Mouse (Mus musculus) hindbrain, postnatal 0 days (tissue): ENCODE measurements around the gene Olfr351. TPM values are rescaled to one million over a fixed set of nuclear protein-coding genes. Genes with fewer than 3 reads are reported as not detected.

ENCODE experiments used
- ATAC-seq: fragments of 200-750 bp; cut with Nextera tagmentation; 2 replicates; pipeline ENCODE4 v1.8.0; 2017; ENCODE audit warnings: mild to moderate bottlenecking, moderate TSS enrichment, moderate library complexity
- DNase-seq: peaks from one replicate; pipeline ENCODE4 v3.0.0-alpha.2; 2015; ENCODE audit warnings: low spot score
- H3K27ac ChIP-seq: fragments of 300-500 bp; sonication (generic); 2 replicates; pipeline ENCODE4 v1.5.1; 2014; ENCODE audit warnings: mild to moderate bottlenecking
- H3K27me3 ChIP-seq: fragments of 300-500 bp; sonication (generic); 2 replicates; pipeline ENCODE4 v1.6.1; 2014; ENCODE audit warnings: low read length, mixed read lengths; ENCODE audit not compliant: insufficient read depth
- H3K36me3 ChIP-seq: fragments of 300-500 bp; sonication (generic); 2 replicates; pipeline ENCODE4 v1.6.1; 2014; ENCODE audit warnings: low read length, mixed read lengths; ENCODE audit not compliant: insufficient read depth
- H3K4me1 ChIP-seq: fragments of 300-500 bp; sonication (generic); 2 replicates; pipeline ENCODE4 v1.6.1; 2014; ENCODE audit warnings: antibody characterized with exemption, low read length, mixed read lengths; ENCODE audit not compliant: insufficient read depth
- H3K4me2 ChIP-seq: fragments of 300-500 bp; sonication (generic); 2 replicates; pipeline ENCODE4 v1.6.1; 2014; ENCODE audit warnings: low read depth, mild to moderate bottlenecking, low read length, moderate library complexity, mixed read lengths
- H3K4me3 ChIP-seq: fragments of 300-500 bp; sonication (generic); 2 replicates; pipeline ENCODE4 v1.5.1; 2014; ENCODE audit warnings: low read length
- H3K9ac ChIP-seq: fragments of 300-500 bp; sonication (generic); replicated peaks from 2 replicates; pipeline ENCODE4 v1.6.1; 2014; ENCODE audit warnings: mild to moderate bottlenecking, low read length, moderate library complexity, mixed read lengths
- H3K9me3 ChIP-seq: fragments of 300-500 bp; sonication (generic); 2 replicates; pipeline ENCODE4 v1.6.1; 2016; ENCODE audit warnings: low read length, mixed read lengths
- CTCF ChIP-seq: IDR thresholded peaks from 2 replicates; pipeline ENCODE4 v1.5.1; 2016; ENCODE audit warnings: antibody characterized with exemption, control low read depth, low read depth
- WGBS: fragments of 180-500 bp; shearing (Covaris S2); extraction: QIAGEN DNeasy Blood & Tissue Kit; methylation state at CpG from one replicate; pipeline ENCODE4 v1.1.7; 2014; 5-methylcytosine and 5-hydroxymethylcytosine counted together
- polyA plus RNA-seq: library from polyadenylated mRNA; unstranded; fragments of >200 nt; fragmentation: Nextera tagmentation; extraction: Ambion mirVana; gene quantifications from 2 replicates; pipeline ENCODE4 v1.2.1, GENCODE M21; 2015
- total RNA-seq: library from RNA; depleted of rRNA; stranded (reverse); fragments of >200 nt; gene quantifications from 2 replicates; pipeline ENCODE4 v1.2.3, GENCODE M21; 2014; rRNA removed

Olfr351 gene
- total RNA-seq (not detected in 2 replicates), polyA plus RNA-seq (not detected in 2 replicates)

GRCm38 (mm10) chr2:36862560-36862959 is at the start of gene Olfr351:
Olfr351 (minus strand) TSS chr2:36862660.
- no peaks in the 10 kb centered on the region for H3K27me3 ChIP-seq
- no peak for ATAC-seq
- H3K4me1 ChIP-seq = no peaks in the 10 kb centered on the region
- H3K9me3 ChIP-seq = peaks cover 11% of the 10 kb centered on the region
- no peak within 1 kb of the TSS for H3K4me2 ChIP-seq
- H3K36me3 ChIP-seq = no peaks in the 10 kb centered on the region
- no peak for DNase-seq
- H3K4me3 ChIP-seq = no peak within 1 kb of the TSS
- no peak within 1 kb of the TSS for H3K9ac ChIP-seq
- no peak for TF ChIP-seq CTCF
- WGBS = 86% methylated on average over 1 of the region's 1 CpGs
- no peak within 1 kb of the TSS for H3K27ac ChIP-seq

GRCm38 (mm10) chr2:36905380-36905779 is 42.9 kb upstream of the Olfr351 start, which contains the start of gene Olfr354:
Olfr354 (plus strand) TSS chr2:36905680.
- DNase-seq (no peak), ATAC-seq (no peak)
- no peak within 1 kb of the TSS for H3K9ac ChIP-seq
- no peak for TF ChIP-seq CTCF
- H3K36me3 ChIP-seq = no peaks in the 10 kb centered on the region
- no peaks in the 10 kb centered on the region for H3K27me3 ChIP-seq
- no peaks in the 10 kb centered on the region for H3K4me1 ChIP-seq
- H3K27ac ChIP-seq = no peak within 1 kb of the TSS
- no peak within 1 kb of the TSS for H3K4me3 ChIP-seq
- peaks cover 8% of the 10 kb centered on the region; the same call in 1 of the 2 replicates for H3K9me3 ChIP-seq
- no peak within 1 kb of the TSS for H3K4me2 ChIP-seq

GRCm38 (mm10) chr2:36897114-36897513 is 34.7 kb upstream of the Olfr351 start:
- Histone ChIP-seq H3K4me3 (no peak overlapping the region), H3K36me3 (no peaks in the 10 kb centered on the region), H3K4me2 (no peak overlapping the region), H3K9me3 (no peaks in the 10 kb centered on the region), H3K27me3 (no peaks in the 10 kb centered on the region), H3K4me1 (no peaks in the 10 kb centered on the region), H3K9ac (no peak overlapping the region), H3K27ac (no peak overlapping the region)
- ATAC-seq (no peak), DNase-seq (no peak)
- no peak for TF ChIP-seq CTCF

GRCm38 (mm10) chr2:36892836-36893235 is 30.4 kb upstream of the Olfr351 start, which contains the start of gene Olfr353:
Olfr353 (minus strand) TSS chr2:36892936.
- no peaks in the 10 kb centered on the region for H3K9me3 ChIP-seq
- H3K4me2 ChIP-seq = no peak within 1 kb of the TSS
- no peaks in the 10 kb centered on the region for H3K36me3 ChIP-seq
- TF ChIP-seq CTCF = no peak
- H3K4me3 ChIP-seq = no peak within 1 kb of the TSS
- no peaks in the 10 kb centered on the region for H3K27me3 ChIP-seq
- H3K27ac ChIP-seq = no peak within 1 kb of the TSS
- no peak within 1 kb of the TSS for H3K9ac ChIP-seq
- H3K4me1 ChIP-seq = no peaks in the 10 kb centered on the region
- no peak for ATAC-seq
- no peak for DNase-seq

- WGBS = 87% methylated on average over 1 of the region's 1 CpGs
- TF ChIP-seq CTCF = no peak
Observed at GRCm38 (mm10) chr2:36868160-36868559, 5.7 kb upstream of the Olfr351 start, which contains the start of gene Olfr352. Olfr352 (plus strand) TSS chr2:36868460.

GRCm38 (mm10) chr2:36846010-36846409 is 16.4 kb downstream of the Olfr351 start, which contains the start of gene Olfr350:
Olfr350 (plus strand) TSS chr2:36846310.
- WGBS = 82% methylated on average over 1 of the region's 1 CpGs

More at GRCm38 (mm10) chr2:36868160-36868559, 5.7 kb upstream of the Olfr351 start, which contains the start of gene Olfr352:
- Histone ChIP-seq H3K4me1 (no peaks in the 10 kb centered on the region), H3K4me2 (no peak within 1 kb of the TSS), H3K36me3 (no peaks in the 10 kb centered on the region), H3K27ac (no peak within 1 kb of the TSS), H3K4me3 (no peak within 1 kb of the TSS), H3K9ac (no peak within 1 kb of the TSS), H3K9me3 (peaks cover 8% of the 10 kb centered on the region), H3K27me3 (no peaks in the 10 kb centered on the region)
- DNase-seq (peak; percentile 2), ATAC-seq (no peak)

GRCm38 (mm10) chr2:36816932-36817331 is 45.5 kb downstream of the Olfr351 start, which contains the start of gene Olfr3:
Olfr3 (minus strand) TSS chr2:36817032.
- ATAC-seq (no peak), DNase-seq (no peak)
- no peaks in the 10 kb centered on the region for H3K4me1 ChIP-seq
- peaks cover 22% of the 10 kb centered on the region; the same call in 1 of the 2 replicates for H3K9me3 ChIP-seq
- WGBS = 64% methylated on average over 1 of the region's 1 CpGs
- H3K36me3 ChIP-seq = no peaks in the 10 kb centered on the region
- no peak within 1 kb of the TSS for H3K4me3 ChIP-seq
- no peak within 1 kb of the TSS for H3K27ac ChIP-seq
- TF ChIP-seq CTCF = no peak
- H3K9ac ChIP-seq = no peak within 1 kb of the TSS
- H3K4me2 ChIP-seq = no peak within 1 kb of the TSS
- no peaks in the 10 kb centered on the region for H3K27me3 ChIP-seq

More at GRCm38 (mm10) chr2:36846010-36846409, 16.4 kb downstream of the Olfr351 start, which contains the start of gene Olfr350:
- DNase-seq (no peak), ATAC-seq (no peak)
- H3K9ac ChIP-seq = no peak within 1 kb of the TSS
- no peak within 1 kb of the TSS for H3K4me2 ChIP-seq
- H3K27ac ChIP-seq = no peak within 1 kb of the TSS
- peaks cover 15% of the 10 kb centered on the region for H3K9me3 ChIP-seq
- H3K4me3 ChIP-seq = no peak within 1 kb of the TSS
- no peaks in the 10 kb centered on the region for H3K4me1 ChIP-seq
- no peaks in the 10 kb centered on the region for H3K36me3 ChIP-seq
- no peaks in the 10 kb centered on the region for H3K27me3 ChIP-seq
- TF ChIP-seq CTCF = no peak

Other genes starting within 250 kb of the Olfr351 start
- not detected in 2 replicates for gene Olfr345, start 222.6 kb downstream of the Olfr351 start, total RNA-seq
- not detected in 2 replicates for gene Olfr345, start 222.6 kb downstream of the Olfr351 start, polyA plus RNA-seq
- gene Olfr346, start 176.9 kb downstream of the Olfr351 start, total RNA-seq = not detected in 2 replicates
- not detected in 2 replicates for gene Olfr346, start 176.9 kb downstream of the Olfr351 start, polyA plus RNA-seq
- gene Olfr347, start 130.8 kb downstream of the Olfr351 start, total RNA-seq = not detected in 2 replicates
- not detected in 2 replicates for gene Olfr347, start 130.8 kb downstream of the Olfr351 start, polyA plus RNA-seq
- gene Olfr348, start 78.4 kb downstream of the Olfr351 start, total RNA-seq = not detected in 2 replicates
- gene Olfr348, start 78.4 kb downstream of the Olfr351 start, polyA plus RNA-seq = not detected in 2 replicates
- gene Olfr50, start 72.1 kb downstream of the Olfr351 start, total RNA-seq = not detected in 2 replicates
- gene Olfr50, start 72.1 kb downstream of the Olfr351 start, polyA plus RNA-seq = not detected in 2 replicates
- not detected in 2 replicates for gene Olfr3, start 45.6 kb downstream of the Olfr351 start, total RNA-seq
- gene Olfr3, start 45.6 kb downstream of the Olfr351 start, polyA plus RNA-seq = not detected in 2 replicates
- not detected in 2 replicates for gene Olfr350, start 16.4 kb downstream of the Olfr351 start, total RNA-seq
- gene Olfr350, start 16.4 kb downstream of the Olfr351 start, polyA plus RNA-seq = not detected in 2 replicates
- not detected in 2 replicates for gene Olfr352, start 5.8 kb upstream of the Olfr351 start, total RNA-seq
- not detected in 2 replicates for gene Olfr352, start 5.8 kb upstream of the Olfr351 start, polyA plus RNA-seq
- gene Olfr353, start 30.3 kb upstream of the Olfr351 start, total RNA-seq = not detected in 2 replicates
- not detected in 2 replicates for gene Olfr353, start 30.3 kb upstream of the Olfr351 start, polyA plus RNA-seq
- not detected in 2 replicates for gene Olfr354, start 43.0 kb upstream of the Olfr351 start, total RNA-seq
- not detected in 2 replicates for gene Olfr354, start 43.0 kb upstream of the Olfr351 start, polyA plus RNA-seq
- gene Olfr355, start 66.2 kb upstream of the Olfr351 start, total RNA-seq = not detected in 2 replicates
- not detected in 2 replicates for gene Olfr355, start 66.2 kb upstream of the Olfr351 start, polyA plus RNA-seq
- not detected in 2 replicates for gene Olfr356, start 74.5 kb upstream of the Olfr351 start, total RNA-seq
- not detected in 2 replicates for gene Olfr356, start 74.5 kb upstream of the Olfr351 start, polyA plus RNA-seq
- gene Olfr357, start 131.2 kb upstream of the Olfr351 start, total RNA-seq = not detected in 2 replicates
- gene Olfr357, start 131.2 kb upstream of the Olfr351 start, polyA plus RNA-seq = not detected in 2 replicates
- not detected in 2 replicates for gene Olfr358, start 146.7 kb upstream of the Olfr351 start, total RNA-seq
- not detected in 2 replicates for gene Olfr358, start 146.7 kb upstream of the Olfr351 start, polyA plus RNA-seq
- not detected in 2 replicates for gene Olfr360, start 203.1 kb upstream of the Olfr351 start, total RNA-seq
- not detected in 2 replicates for gene Olfr360, start 203.1 kb upstream of the Olfr351 start, polyA plus RNA-seq
- gene Olfr361, start 226.6 kb upstream of the Olfr351 start, total RNA-seq = not detected in 2 replicates
- gene Olfr361, start 226.6 kb upstream of the Olfr351 start, polyA plus RNA-seq = not detected in 2 replicates